Mouse (Mus musculus): Measurements from ENCODE around the gene Gm21719.
"Not testable (repeated sequence)": the region's sequence is repeated elsewhere in the genome, so short reads cannot be mapped to it uniquely, and the experiment has no call there.

Gene Gm21719

DNA sequence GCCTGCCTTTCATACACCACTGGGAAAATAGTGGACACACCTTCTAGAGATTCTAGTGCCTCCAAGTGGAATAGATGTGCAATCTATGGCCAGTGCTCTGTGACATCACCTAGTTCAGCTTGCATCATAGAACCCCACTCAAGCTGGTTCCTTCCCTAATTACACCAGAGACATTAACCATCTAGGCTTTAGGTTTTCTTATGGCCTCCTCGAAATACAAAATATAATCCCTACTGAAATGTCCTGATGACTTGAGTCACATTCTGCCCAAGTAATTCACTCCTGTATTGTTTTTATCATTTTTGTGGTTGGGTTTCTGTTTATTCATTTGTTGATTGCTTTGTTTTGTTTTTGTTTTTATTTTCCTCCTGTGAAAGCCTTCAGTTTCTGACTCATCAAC is at the start of gene Gm21719:
Gm21719 (minus strand) TSS at position 101 of the 400 bp plus-strand sequence.
- in situ Hi-C loops (cut with MboI; ENCODE audit: unreplicated experiment in 2 of 2): not testable (repeated sequence)

Data from v-Abl transformed pro-B cells (cell line).